Mouse (Mus musculus): Measurements from ENCODE around the gene Cdh13. TPM values are rescaled to one million over a fixed set of nuclear protein-coding genes. Genes with fewer than 3 reads are reported as not detected.

The Cdh13 gene
- polyA plus RNA-seq, 1 experiment from 2014 or later: 18.5 TPM

GRCm38 (mm10) chr8:118986796-118987195, 703.3 kb downstream of the Cdh13 start:
- no peaks in the 10 kb centered on the region for H3K27me3 ChIP-seq (ENCODE audit: control insufficient read depth, insufficient read depth, low read length)
- TF ChIP-seq EP300 (optimal IDR thresholded peaks at IDR 0.05) (no peak), CTCF (IDR thresholded peaks at IDR 0.05; ENCODE audit: low read depth) (no peak)
- ATAC-seq (ENCODE audit: low FRiP score, low TSS enrichment) (no peak), DNase-seq (ENCODE audit: low spot score) (no peak)
- no peaks in the 10 kb centered on the region for H3K9me3 ChIP-seq (ENCODE audit: control insufficient read depth, low read length)
- H3K4me1 ChIP-seq (replicated peaks; ENCODE audit: control insufficient read depth, insufficient read depth): no peaks in the 10 kb centered on the region
- no peaks in the 10 kb centered on the region for H3K36me3 ChIP-seq (ENCODE audit: control insufficient read depth, insufficient read depth, low read length)
- no peak overlapping the region for H3K4me2 ChIP-seq (replicated peaks; ENCODE audit: low read depth)
- H3K27ac ChIP-seq (replicated peaks): no peak overlapping the region
- no peak overlapping the region for H3K9ac ChIP-seq (ENCODE audit: low read length)
- WGBS: 69% methylated on average over 1 of the region's 1 CpGs
- H3K4me3 ChIP-seq (ENCODE audit: low read depth, low read length): no peak overlapping the region

DNA sequence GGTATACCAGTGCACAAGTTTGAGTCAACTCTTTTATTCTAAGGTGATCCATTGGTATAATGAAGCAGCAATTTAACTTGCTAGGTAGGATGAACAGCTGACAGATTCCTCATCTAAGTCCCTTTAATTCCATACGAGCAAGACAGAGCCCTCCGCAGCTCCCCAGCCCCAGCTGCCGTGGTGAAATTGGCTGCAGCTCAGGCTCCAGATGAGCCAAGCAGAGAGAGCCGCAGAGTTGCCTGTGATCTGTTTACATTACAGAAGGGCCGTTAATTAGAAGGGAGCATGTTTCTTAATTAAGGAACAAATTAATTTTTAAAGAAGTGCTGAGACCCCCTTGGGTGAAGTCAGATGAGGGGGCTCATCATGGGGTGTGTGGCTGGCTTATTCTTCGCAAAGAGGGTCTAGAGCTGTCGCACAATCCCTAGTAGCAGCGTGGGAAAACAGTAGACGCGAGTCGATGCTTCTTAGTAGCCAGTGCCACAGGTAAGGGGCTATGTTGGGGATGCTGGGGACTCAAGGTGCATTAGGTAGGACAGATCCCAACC, 712.2 kb downstream of the Cdh13 start:
- no peak overlapping the region for H3K4me2 ChIP-seq (replicated peaks; ENCODE audit: low read depth)
- H3K4me1 ChIP-seq (replicated peaks; ENCODE audit: control insufficient read depth, insufficient read depth): no peaks in the 10 kb centered on the region
- ATAC-seq (ENCODE audit: low FRiP score, low TSS enrichment) (no peak), DNase-seq (ENCODE audit: low spot score) (no peak)
- no peak overlapping the region for H3K4me3 ChIP-seq (ENCODE audit: low read depth, low read length)
- no peak overlapping the region for H3K27ac ChIP-seq (replicated peaks)
- no peaks in the 10 kb centered on the region for H3K36me3 ChIP-seq (ENCODE audit: control insufficient read depth, insufficient read depth, low read length)
- H3K9me3 ChIP-seq (ENCODE audit: control insufficient read depth, low read length): no peaks in the 10 kb centered on the region
- 71% methylated on average over 11 of the region's 11 CpGs for WGBS
- no peaks in the 10 kb centered on the region for H3K27me3 ChIP-seq (ENCODE audit: control insufficient read depth, insufficient read depth, low read length)
- H3K9ac ChIP-seq (ENCODE audit: low read length): no peak overlapping the region
- TF ChIP-seq EP300 (optimal IDR thresholded peaks at IDR 0.05) (no peak), CTCF (IDR thresholded peaks at IDR 0.05; ENCODE audit: low read depth) (no peak)

DNA sequence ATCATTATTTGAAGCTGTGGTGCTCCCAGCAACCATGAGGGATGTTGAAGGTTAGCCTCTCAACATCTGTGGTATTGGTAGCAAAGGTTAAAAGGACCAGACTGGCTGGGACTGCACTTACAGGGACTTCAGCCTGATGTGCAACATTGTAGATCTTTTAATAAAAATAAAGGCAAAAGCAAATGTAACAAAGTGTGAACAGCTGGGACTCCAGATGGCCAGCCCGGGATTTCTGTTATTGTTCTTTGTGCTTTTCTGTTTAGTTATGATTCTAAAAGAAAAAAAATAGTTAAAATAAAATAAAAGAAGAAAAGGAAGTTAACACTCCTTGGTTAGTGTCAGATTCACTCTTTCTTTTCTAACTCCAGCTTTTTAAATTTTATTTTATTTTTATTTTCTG, 717.1 kb downstream of the Cdh13 start:
- Histone ChIP-seq H3K36me3 (ENCODE audit: control insufficient read depth, insufficient read depth, low read length) (no peaks in the 10 kb centered on the region), H3K4me2 (replicated peaks; ENCODE audit: low read depth) (no peak overlapping the region), H3K4me3 (ENCODE audit: low read depth, low read length) (no peak overlapping the region), H3K27me3 (ENCODE audit: control insufficient read depth, insufficient read depth, low read length) (no peaks in the 10 kb centered on the region), H3K4me1 (replicated peaks; ENCODE audit: control insufficient read depth, insufficient read depth) (no peaks in the 10 kb centered on the region), H3K9me3 (ENCODE audit: control insufficient read depth, low read length) (no peaks in the 10 kb centered on the region), H3K9ac (ENCODE audit: low read length) (no peak overlapping the region), H3K27ac (replicated peaks) (no peak overlapping the region)
- ATAC-seq (ENCODE audit: low FRiP score, low TSS enrichment) (no peak), DNase-seq (ENCODE audit: low spot score) (no peak)
- WGBS: 56% methylated on average over 1 of the region's 1 CpGs
- TF ChIP-seq EP300 (optimal IDR thresholded peaks at IDR 0.05) (no peak), CTCF (IDR thresholded peaks at IDR 0.05; ENCODE audit: low read depth) (no peak)

DNA sequence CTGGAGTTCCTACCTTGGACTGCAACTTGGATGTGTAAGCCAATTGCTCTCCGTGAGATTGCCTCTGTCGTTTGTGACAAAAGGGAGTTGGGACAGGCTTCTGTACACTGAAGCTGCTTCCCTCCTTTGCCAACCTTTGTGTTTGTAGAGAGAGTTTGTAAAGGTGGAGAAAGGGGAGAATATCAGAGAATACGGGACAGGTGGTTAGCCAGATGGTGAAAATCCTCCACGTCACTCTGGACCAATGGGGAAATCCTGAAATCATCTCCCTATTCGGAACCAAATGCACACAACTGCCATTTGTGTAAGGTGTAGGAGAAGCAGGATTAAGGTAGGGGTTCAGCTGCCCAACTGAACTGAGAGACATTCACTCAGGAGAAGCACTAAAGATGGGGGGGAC, 721.3 kb downstream of the Cdh13 start:
- H3K27ac ChIP-seq (replicated peaks): no peak overlapping the region
- 87% methylated on average over 5 of the region's 5 CpGs for WGBS
- no peak overlapping the region for H3K4me3 ChIP-seq (ENCODE audit: low read depth, low read length)
- DNase-seq (ENCODE audit: low spot score) (no peak), ATAC-seq (ENCODE audit: low FRiP score, low TSS enrichment) (no peak)
- H3K4me2 ChIP-seq (replicated peaks; ENCODE audit: low read depth): no peak overlapping the region
- no peaks in the 10 kb centered on the region for H3K36me3 ChIP-seq (ENCODE audit: control insufficient read depth, insufficient read depth, low read length)
- no peaks in the 10 kb centered on the region for H3K27me3 ChIP-seq (ENCODE audit: control insufficient read depth, insufficient read depth, low read length)
- TF ChIP-seq CTCF (IDR thresholded peaks at IDR 0.05; ENCODE audit: low read depth) (no peak), EP300 (optimal IDR thresholded peaks at IDR 0.05) (no peak)
- H3K4me1 ChIP-seq (replicated peaks; ENCODE audit: control insufficient read depth, insufficient read depth): no peaks in the 10 kb centered on the region
- no peaks in the 10 kb centered on the region for H3K9me3 ChIP-seq (ENCODE audit: control insufficient read depth, low read length)
- no peak overlapping the region for H3K9ac ChIP-seq (ENCODE audit: low read length)

DNA sequence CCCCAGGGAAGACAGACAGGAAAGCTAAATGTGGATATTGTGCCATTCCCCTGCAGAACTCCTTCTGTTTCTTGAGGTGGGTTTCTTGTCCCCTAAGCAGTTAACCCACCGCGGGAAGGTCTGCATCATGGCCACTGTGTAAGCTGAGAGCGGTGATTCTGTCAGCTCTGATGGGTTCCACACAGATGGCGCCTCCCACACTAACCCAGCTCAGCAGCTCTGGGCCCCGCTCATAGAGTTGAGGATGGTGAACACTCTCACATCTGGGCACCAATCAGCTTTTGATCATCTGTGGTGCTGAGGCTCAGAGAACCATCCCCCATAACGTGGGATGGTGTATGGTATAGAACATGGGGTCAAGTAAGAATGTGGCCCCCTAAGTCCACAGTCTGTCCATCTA, 735.1 kb downstream of the Cdh13 start:
- Histone ChIP-seq H3K9ac (ENCODE audit: low read length) (no peak overlapping the region), H3K4me3 (ENCODE audit: low read depth, low read length) (no peak overlapping the region), H3K27me3 (ENCODE audit: control insufficient read depth, insufficient read depth, low read length) (no peaks in the 10 kb centered on the region), H3K27ac (replicated peaks) (no peak overlapping the region), H3K36me3 (ENCODE audit: control insufficient read depth, insufficient read depth, low read length) (no peaks in the 10 kb centered on the region), H3K9me3 (ENCODE audit: control insufficient read depth, low read length) (no peaks in the 10 kb centered on the region), H3K4me1 (replicated peaks; ENCODE audit: control insufficient read depth, insufficient read depth) (no peaks in the 10 kb centered on the region), H3K4me2 (replicated peaks; ENCODE audit: low read depth) (no peak overlapping the region)
- DNase-seq (ENCODE audit: low spot score) (no peak), ATAC-seq (ENCODE audit: low FRiP score, low TSS enrichment) (no peak)
- WGBS: 84% methylated on average over 6 of the region's 6 CpGs
- no peak for TF ChIP-seq EP300 (optimal IDR thresholded peaks at IDR 0.05)
- no peak for TF ChIP-seq CTCF (IDR thresholded peaks at IDR 0.05; ENCODE audit: low read depth)

- H3K4me3 ChIP-seq (ENCODE audit: low read depth, low read length): no peak overlapping the region
- H3K27me3 ChIP-seq (ENCODE audit: control insufficient read depth, insufficient read depth, low read length): no peaks in the 10 kb centered on the region
- H3K4me2 ChIP-seq (replicated peaks; ENCODE audit: low read depth): no peak overlapping the region
- WGBS: 57% methylated on average over 11 of the region's 11 CpGs
- no peak overlapping the region for H3K9ac ChIP-seq (ENCODE audit: low read length)
- no peak overlapping the region for H3K27ac ChIP-seq (replicated peaks)
- no peaks in the 10 kb centered on the region for H3K36me3 ChIP-seq (ENCODE audit: control insufficient read depth, insufficient read depth, low read length)
- no peak for TF ChIP-seq EP300 (optimal IDR thresholded peaks at IDR 0.05)
- TF ChIP-seq CTCF (IDR thresholded peaks at IDR 0.05; ENCODE audit: low read depth): no peak
- no peaks in the 10 kb centered on the region for H3K9me3 ChIP-seq (ENCODE audit: control insufficient read depth, low read length)
- H3K4me1 ChIP-seq (replicated peaks; ENCODE audit: control insufficient read depth, insufficient read depth): no peaks in the 10 kb centered on the region
- DNase-seq (ENCODE audit: low spot score) (no peak), ATAC-seq (ENCODE audit: low FRiP score, low TSS enrichment) (no peak)
These were observed 737.2 kb downstream of the Cdh13 start for GRCm38 (mm10) chr8:119020781-119021180.

Measured in stomach, postnatal 0 days (tissue).